Comparison of ENCODE assay signal across 21 mouse cellular contexts in genomic region chr1:191836318-191836985, GRCm38 (mm10). TPM values are rescaled to one million over a fixed set of nuclear protein-coding genes. Genes with fewer than 3 reads are reported as not detected.
DNase-seq lines count a peak whose midpoint lies in the region; ATAC-seq lines count a peak whose summit lies in the region.
"Had no signal": no experiment of that assay in that cellular context is flagged by ENCODE, and none has a peak within 500 bp of the region (broad histone marks: within the 10 kb centered on the region; RNA-seq: fewer than 3 reads in every experiment).

No protein-coding gene starts in this region.

- ATAC-seq in forebrain, embryonic 12.5 days (ENCODE audit: low FRiP score) = no peak
- ATAC-seq in forebrain, embryonic 16.5 days = no peak
- ATAC-seq in megakaryocyte, adult 5-6 weeks (ENCODE audit: poor library complexity, severe bottlenecking) = no peak
- ATAC-seq: forebrain, embryonic 15.5 days had no signal

- H3K4me1 ChIP-seq in forebrain, embryonic 12.5 days = peaks cover 10% of the 10 kb centered on the region
- no peaks in the 10 kb centered on the region for H3K4me1 ChIP-seq in forebrain, embryonic 16.5 days (replicated peaks; ENCODE audit: control insufficient read depth, insufficient read depth, low read length)
- H3K4me1 ChIP-seq in megakaryocyte, embryonic 14.5 days = peaks cover 86% of the 10 kb centered on the region
- H3K4me1 ChIP-seq: embryonic facial prominence, embryonic 13.5 days; forebrain, embryonic 15.5 days had no signal

- H3K4me2 ChIP-seq in forebrain, embryonic 12.5 days = no peak overlapping the region
- H3K4me2 ChIP-seq in forebrain, embryonic 16.5 days (ENCODE audit: low read length) = no peak overlapping the region
- H3K4me2 ChIP-seq: embryonic facial prominence, embryonic 13.5 days; forebrain, embryonic 15.5 days; heart, embryonic 11.5 days; heart, embryonic 15.5 days; hindbrain, embryonic 14.5 days had no signal

- H3K9ac ChIP-seq in forebrain, embryonic 12.5 days = no peak overlapping the region
- no peak overlapping the region for H3K9ac ChIP-seq in forebrain, embryonic 16.5 days (replicated peaks; ENCODE audit: low read depth, low read length)
- H3K9ac ChIP-seq: embryonic facial prominence, embryonic 13.5 days; forebrain, embryonic 15.5 days; heart, embryonic 15.5 days; hindbrain, embryonic 14.5 days had no signal

- no peaks in the 10 kb centered on the region for H3K27me3 ChIP-seq in forebrain, embryonic 12.5 days
- no peaks in the 10 kb centered on the region for H3K27me3 ChIP-seq in forebrain, embryonic 16.5 days (replicated peaks; ENCODE audit: control insufficient read depth, insufficient read depth, low read length)
- peaks cover 5% of the 10 kb centered on the region for H3K27me3 ChIP-seq in megakaryocyte, embryonic 14.5 days (replicated peaks)
- H3K27me3 ChIP-seq: embryonic facial prominence, embryonic 13.5 days; forebrain, embryonic 15.5 days; heart, embryonic 15.5 days had no signal

- H3K4me3 ChIP-seq in forebrain, embryonic 12.5 days (replicated peaks) = no peak overlapping the region
- H3K4me3 ChIP-seq in forebrain, embryonic 16.5 days (replicated peaks; ENCODE audit: low read length) = no peak overlapping the region
- peak overlapping the region; percentile 23 for H3K4me3 ChIP-seq in megakaryocyte, embryonic 14.5 days (replicated peaks)
- H3K4me3 ChIP-seq: embryonic facial prominence, embryonic 13.5 days; forebrain, embryonic 15.5 days; heart, embryonic 15.5 days; hindbrain, embryonic 10.5 days had no signal

- peaks cover 16% of the 10 kb centered on the region for H3K36me3 ChIP-seq in forebrain, embryonic 12.5 days (replicated peaks)
- H3K36me3 ChIP-seq in forebrain, embryonic 16.5 days (ENCODE audit: control insufficient read depth, insufficient read depth) = no peaks in the 10 kb centered on the region
- peaks cover 21% of the 10 kb centered on the region for H3K36me3 ChIP-seq in megakaryocyte, embryonic 14.5 days (replicated peaks; ENCODE audit: low read length)

- H3K9me3 ChIP-seq in forebrain, embryonic 12.5 days = no peaks in the 10 kb centered on the region
- H3K9me3 ChIP-seq in forebrain, embryonic 16.5 days (ENCODE audit: control insufficient read depth, low read length) = no peaks in the 10 kb centered on the region
- H3K9me3 ChIP-seq in megakaryocyte, embryonic 14.5 days = no peaks in the 10 kb centered on the region
- H3K9me3 ChIP-seq: embryonic facial prominence, embryonic 13.5 days; forebrain, embryonic 15.5 days; heart, embryonic 15.5 days; hindbrain, embryonic 10.5 days had no signal

- 37% methylated on average over 5 of the region's 5 CpGs for whole genome bisulfite sequencing in forebrain, embryonic 12.5 days
- WGBS in forebrain, embryonic 16.5 days = 39% methylated on average over 5 of the region's 5 CpGs

- peak; percentile 76 for DNase-seq in kidney, adult 9 months
- peak; percentile 77 for DNase-seq in kidney, postnatal 36 days
- DNase-seq in ovary, adult 18-20 months (ENCODE audit: low spot score) = no peak
- no peak for DNase-seq in urinary bladder, postnatal 14 days (ENCODE audit: low spot score)
- DNase-seq: adrenal gland, adult 2 months; adrenal gland, postnatal 25 days; cerebellum, adult 18-20 months; cerebellum, adult 9-11 months; cerebellum, postnatal 36 days; gastrocnemius, postnatal 10 days; heart, adult 18-20 months had no signal

- H3K27ac ChIP-seq in forebrain, embryonic 12.5 days = 0 out of 2 replicates have a peak overlapping the region, but pooled peaks have one; percentile 1
- no peak overlapping the region for H3K27ac ChIP-seq in forebrain, embryonic 16.5 days (ENCODE audit: low read length)
- H3K27ac ChIP-seq: embryonic facial prominence, embryonic 13.5 days; forebrain, embryonic 15.5 days; heart, embryonic 15.5 days; hindbrain, embryonic 10.5 days; hindbrain, embryonic 14.5 days had no signal

RNA-seq across cellular contexts. Expression of gene Nek2, which starts 15.2 kb away (rescaled TPM):
- polyA plus RNA-seq in forebrain, embryonic 12.5 days (2016; fragmentation: Nextera tagmentation; extraction: Ambion mirVana) = 55.2 and 56.1 TPM in 2 replicates
- 16.5 and 22.7 TPM in 2 replicates for polyA plus RNA-seq in forebrain, embryonic 16.5 days (2015; fragmentation: Nextera tagmentation; extraction: Ambion mirVana)
- polyA plus RNA-seq in megakaryocyte, embryonic 14.5 days (2012; ENCODE audit: insufficient read depth, low replicate concordance) = 1.6 and 1.7 TPM in 2 replicates
- total RNA-seq in megakaryocyte, adult 5-6 weeks (2015) = 19.9 and 25.9 TPM in 2 replicates
- 33.7 and 45.2 TPM in 2 replicates for total RNA-seq in megakaryocyte, adult 5-6 weeks (2017)

Comparison
In these comparisons a context has a peak if more than half of its experiments do, and no peak if none do; other contexts are left out.
1. DNase-seq: peak in kidney, adult 9 months (single experiment) and kidney, postnatal 36 days (2 of 2); none in ovary, adult 18-20 months (single experiment) and urinary bladder, postnatal 14 days (single experiment).